Mouse (Mus musculus) hindbrain, embryonic 10.5 days (tissue): ENCODE results near the gene Gse1. TPM values are rescaled to one million over a fixed set of nuclear protein-coding genes. Genes with fewer than 3 reads are reported as not detected.

Source experiments
- DNase-seq: peaks from one replicate; pipeline ENCODE4 v3.0.0-alpha.2; 2017; ENCODE audit warnings: low spot score
- H3K27ac ChIP-seq: fragments of 300-500 bp; sonication (generic); 2 replicates; pipeline ENCODE4 v1.5.1; 2016; ENCODE audit warnings: mild to moderate bottlenecking, moderate library complexity
- H3K27me3 ChIP-seq: fragments of 300-500 bp; sonication (generic); 2 replicates; pipeline ENCODE4 v1.6.1; 2016; ENCODE audit warnings: mild to moderate bottlenecking; ENCODE audit not compliant: poor library complexity, insufficient read depth, severe bottlenecking
- H3K36me3 ChIP-seq: fragments of 300-500 bp; sonication (generic); 2 replicates; pipeline ENCODE4 v1.6.1; 2016; ENCODE audit warnings: mild to moderate bottlenecking, moderate library complexity
- H3K4me1 ChIP-seq: fragments of 300-500 bp; sonication (generic); replicated peaks from 2 replicates; pipeline ENCODE4 v1.6.1; 2016; ENCODE audit warnings: mild to moderate bottlenecking
- H3K4me3 ChIP-seq: fragments of 300-500 bp; sonication (generic); 2 replicates; pipeline ENCODE4 v1.5.1; 2016; ENCODE audit warnings: mild to moderate bottlenecking, moderate library complexity
- H3K9me3 ChIP-seq: fragments of 300-500 bp; sonication (generic); 2 replicates; pipeline ENCODE4 v1.6.1; 2016; ENCODE audit warnings: mild to moderate bottlenecking, moderate library complexity
- WGBS: fragments of 180-500 bp; shearing (Covaris S2); methylation state at CpG from one replicate; pipeline ENCODE4 v1.1.7; 2016; 5-methylcytosine and 5-hydroxymethylcytosine counted together
- polyA plus RNA-seq: library from polyadenylated mRNA; unstranded; fragments of >200 nt; fragmentation: Nextera tagmentation; extraction: Ambion mirVana; gene quantifications from 2 replicates; pipeline ENCODE4 v1.2.1, GENCODE M21; 2016

Gse1 gene
- polyA plus RNA-seq, 1 experiment from 2014 or later: 22.9 TPM

GRCm38 (mm10) chr8:120264944-120265453, 36.7 kb downstream of the Gse1 start:
- H3K4me1 ChIP-seq: peaks cover 96% of the 10 kb centered on the region
- H3K4me3 ChIP-seq: peak overlapping the region; percentile 28
- H3K9me3 ChIP-seq: no peaks in the 10 kb centered on the region
- H3K36me3 ChIP-seq: no peaks in the 10 kb centered on the region
- peak overlapping the region; percentile 92 for H3K27ac ChIP-seq
- DNase-seq: peak; percentile 79
- 5% methylated on average over 16 of the region's 16 CpGs for WGBS
- H3K27me3 ChIP-seq: peaks cover 30% of the 10 kb centered on the region

GRCm38 (mm10) chr8:120265471-120265870, 37.2 kb downstream of the Gse1 start:
- WGBS: 3% methylated on average over 4 of the region's 4 CpGs
- peaks cover 96% of the 10 kb centered on the region for H3K4me1 ChIP-seq
- peak overlapping the region; percentile 92 for H3K27ac ChIP-seq
- DNase-seq: peak; percentile 91
- no peaks in the 10 kb centered on the region for H3K9me3 ChIP-seq
- peaks cover 35% of the 10 kb centered on the region for H3K27me3 ChIP-seq
- H3K4me3 ChIP-seq: peak overlapping the region; percentile 23; the same call in 1 of the 2 replicates
- no peaks in the 10 kb centered on the region for H3K36me3 ChIP-seq

GRCm38 (mm10) chr8:120268541-120268980, 40.3 kb downstream of the Gse1 start:
- Histone ChIP-seq H3K4me1 (peaks cover 85% of the 10 kb centered on the region), H3K27me3 (peaks cover 43% of the 10 kb centered on the region), H3K27ac (peak overlapping the region; percentile 92), H3K4me3 (no peak overlapping the region), H3K9me3 (no peaks in the 10 kb centered on the region), H3K36me3 (no peaks in the 10 kb centered on the region)
- WGBS: 79% methylated on average over 19 of the region's 19 CpGs
- no peak for DNase-seq

GRCm38 (mm10) chr8:120270449-120270848, 42.2 kb downstream of the Gse1 start:
- Histone ChIP-seq H3K27me3 (peaks cover 60% of the 10 kb centered on the region), H3K27ac (0 out of 2 replicates have a peak overlapping the region, but pooled peaks have one; percentile 36)
- WGBS: 85% methylated on average over 13 of the region's 13 CpGs

GRCm38 (mm10) chr8:120273430-120273829, 45.2 kb downstream of the Gse1 start:
- 91% methylated on average over 4 of the region's 4 CpGs for WGBS
- no peaks in the 10 kb centered on the region for H3K36me3 ChIP-seq
- no peak overlapping the region for H3K4me3 ChIP-seq
- 0 out of 2 replicates have a peak overlapping the region, but pooled peaks have one; percentile 1 for H3K27ac ChIP-seq
- H3K27me3 ChIP-seq: peaks cover 77% of the 10 kb centered on the region
- H3K9me3 ChIP-seq: no peaks in the 10 kb centered on the region
- peaks cover 85% of the 10 kb centered on the region for H3K4me1 ChIP-seq
- no peak for DNase-seq

More at GRCm38 (mm10) chr8:120270449-120270848, 42.2 kb downstream of the Gse1 start:
- DNase-seq: no peak
- Histone ChIP-seq H3K4me1 (peaks cover 85% of the 10 kb centered on the region), H3K4me3 (no peak overlapping the region), H3K9me3 (no peaks in the 10 kb centered on the region), H3K36me3 (no peaks in the 10 kb centered on the region)

- peak; percentile 91 for DNase-seq
- under 1% methylated on average over 49 of the region's 49 CpGs for WGBS
- Histone ChIP-seq H3K9me3 (no peaks in the 10 kb centered on the region), H3K36me3 (no peaks in the 10 kb centered on the region), H3K27me3 (peaks cover 82% of the 10 kb centered on the region), H3K27ac (peak overlapping the region; percentile 87), H3K4me3 (peak overlapping the region; percentile 53), H3K4me1 (peaks cover 82% of the 10 kb centered on the region)
Observed at GRCm38 (mm10) chr8:120276051-120276890, 48.0 kb downstream of the Gse1 start.

- H3K4me1 ChIP-seq: peaks cover 84% of the 10 kb centered on the region
- 5% methylated on average over 16 of the region's 16 CpGs for WGBS
- no peaks in the 10 kb centered on the region for H3K9me3 ChIP-seq
- H3K4me3 ChIP-seq: peak overlapping the region; percentile 53
- peaks cover 77% of the 10 kb centered on the region for H3K27me3 ChIP-seq
- no peaks in the 10 kb centered on the region for H3K36me3 ChIP-seq
- DNase-seq: no peak
- H3K27ac ChIP-seq: peak overlapping the region; percentile 87
Observed at GRCm38 (mm10) chr8:120276891-120277426, 48.7 kb downstream of the Gse1 start.

- Histone ChIP-seq H3K9me3 (no peaks in the 10 kb centered on the region), H3K4me3 (no peak overlapping the region), H3K27ac (peak overlapping the region; percentile 87), H3K27me3 (peaks cover 77% of the 10 kb centered on the region), H3K36me3 (no peaks in the 10 kb centered on the region), H3K4me1 (peaks cover 93% of the 10 kb centered on the region)
- WGBS: 68% methylated on average over 14 of the region's 14 CpGs
- no peak for DNase-seq
Observed at GRCm38 (mm10) chr8:120278009-120278408, 49.8 kb downstream of the Gse1 start.

GRCm38 (mm10) chr8:120279418-120279817, 51.2 kb downstream of the Gse1 start:
- H3K27me3 ChIP-seq: peaks cover 74% of the 10 kb centered on the region
- DNase-seq: no peak
- no peaks in the 10 kb centered on the region for H3K9me3 ChIP-seq
- H3K27ac ChIP-seq: no peak overlapping the region
- no peaks in the 10 kb centered on the region for H3K36me3 ChIP-seq
- peaks cover 93% of the 10 kb centered on the region for H3K4me1 ChIP-seq
- no peak overlapping the region for H3K4me3 ChIP-seq
- 92% methylated on average over 8 of the region's 8 CpGs for WGBS

GRCm38 (mm10) chr8:120281487-120281886, 53.2 kb downstream of the Gse1 start:
- no peaks in the 10 kb centered on the region for H3K9me3 ChIP-seq
- no peaks in the 10 kb centered on the region for H3K36me3 ChIP-seq
- H3K4me3 ChIP-seq: no peak overlapping the region
- DNase-seq: peak; percentile 83
- peak overlapping the region; percentile 42 for H3K27ac ChIP-seq
- peaks cover 74% of the 10 kb centered on the region for H3K27me3 ChIP-seq
- 13% methylated on average over 4 of the region's 4 CpGs for WGBS
- H3K4me1 ChIP-seq: peaks cover 93% of the 10 kb centered on the region

- Histone ChIP-seq H3K27ac (peak overlapping the region; percentile 84), H3K9me3 (no peaks in the 10 kb centered on the region), H3K4me3 (no peak overlapping the region), H3K36me3 (no peaks in the 10 kb centered on the region), H3K4me1 (peaks cover 87% of the 10 kb centered on the region), H3K27me3 (peaks cover 67% of the 10 kb centered on the region)
- WGBS: 63% methylated on average over 5 of the region's 5 CpGs
- DNase-seq: no peak
Observed at GRCm38 (mm10) chr8:120282465-120282864, 54.2 kb downstream of the Gse1 start.

GRCm38 (mm10) chr8:120284265-120284664, 56.0 kb downstream of the Gse1 start:
- Histone ChIP-seq H3K27me3 (peaks cover 49% of the 10 kb centered on the region), H3K4me1 (peaks cover 87% of the 10 kb centered on the region), H3K36me3 (no peaks in the 10 kb centered on the region), H3K4me3 (no peak overlapping the region), H3K27ac (peak overlapping the region; percentile 84), H3K9me3 (no peaks in the 10 kb centered on the region)
- WGBS: 41% methylated on average over 9 of the region's 9 CpGs
- DNase-seq: no peak

GRCm38 (mm10) chr8:120285033-120285432, 56.8 kb downstream of the Gse1 start:
- H3K36me3 ChIP-seq: no peaks in the 10 kb centered on the region
- no peaks in the 10 kb centered on the region for H3K9me3 ChIP-seq
- WGBS: 45% methylated on average over 3 of the region's 3 CpGs
- H3K4me1 ChIP-seq: peaks cover 92% of the 10 kb centered on the region
- H3K27me3 ChIP-seq: peaks cover 51% of the 10 kb centered on the region
- H3K27ac ChIP-seq: peak overlapping the region; percentile 84
- DNase-seq: no peak
- H3K4me3 ChIP-seq: no peak overlapping the region
